Mouse (Mus musculus) embryonic facial prominence, embryonic 12.5 days (tissue): ENCODE measurements around the gene Alpk1. TPM values are rescaled to one million over a fixed set of nuclear protein-coding genes. Genes with fewer than 3 reads are reported as not detected.

ENCODE experiments used
- polyA plus RNA-seq: library from polyadenylated mRNA; unstranded; fragments of >200 nt; fragmentation: Nextera tagmentation; extraction: Ambion mirVana; gene quantifications from 2 replicates; pipeline ENCODE4 v1.2.1, GENCODE M21; 2016

Gene Alpk1
- polyA plus RNA-seq, 1 experiment from 2014 or later: 1.6 TPM

Other genes starting within 250 kb of the Alpk1 start
- gene Larp7, start 227.2 kb downstream of the Alpk1 start, polyA plus RNA-seq: 66.0 and 67.2 TPM in 2 replicates
- gene Zgrf1, start 227.0 kb downstream of the Alpk1 start, polyA plus RNA-seq: 13.8 and 16.1 TPM in 2 replicates
- 3.9 and 5.2 TPM in 2 replicates for gene Neurog2, start 147.4 kb downstream of the Alpk1 start, polyA plus RNA-seq
- gene Tifa, start 9.3 kb upstream of the Alpk1 start, polyA plus RNA-seq: 3.6 and 3.9 TPM in 2 replicates
- gene Ap1ar, start 57.0 kb upstream of the Alpk1 start, polyA plus RNA-seq: 72.2 and 73.9 TPM in 2 replicates
- 5.9 and 7.0 TPM in 2 replicates for gene Fam241a, start 115.8 kb upstream of the Alpk1 start, polyA plus RNA-seq